Mouse (Mus musculus): ENCODE measurements around the gene Rnls.

DNA sequence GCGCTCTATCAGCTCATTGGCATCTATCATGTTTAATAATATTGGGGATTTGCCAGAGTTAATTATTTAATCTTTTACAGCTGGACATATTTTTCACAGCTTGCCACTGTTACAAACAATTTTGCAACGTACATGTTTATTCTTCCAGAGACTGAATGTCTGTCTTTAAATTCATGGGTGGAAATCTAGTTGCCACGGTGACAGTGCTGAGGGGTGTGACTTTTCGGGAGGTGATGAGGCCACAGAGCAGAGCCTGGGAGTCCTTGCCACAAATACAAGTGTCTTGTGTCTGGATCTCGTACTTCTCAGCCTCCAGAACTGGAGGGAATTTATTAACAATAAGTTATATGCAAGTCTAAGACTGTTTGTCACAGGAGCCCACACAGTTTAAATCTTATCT, 212.5 kb downstream of the Rnls start:
- no peak for TF ChIP-seq POLR2AphosphoS5 (IDR thresholded peaks at IDR 0.05; ENCODE audit: insufficient replicate concordance, low read depth, low read length)
- no peak for TF ChIP-seq CTCF (IDR thresholded peaks at IDR 0.05; ENCODE audit: low read depth, low read length)
- TF ChIP-seq TAL1 (conservative IDR thresholded peaks at IDR 0.05; ENCODE audit: low read depth, low read length): no peak
- TF ChIP-seq GATA1 (IDR thresholded peaks at IDR 0.05; ENCODE audit: borderline replicate concordance, low read length): no peak
- no peak for TF ChIP-seq GATA2 (IDR thresholded peaks at IDR 0.05; ENCODE audit: borderline replicate concordance, low read depth, low read length)
